Mouse (Mus musculus): ENCODE results near the gene Srm.

DNA sequence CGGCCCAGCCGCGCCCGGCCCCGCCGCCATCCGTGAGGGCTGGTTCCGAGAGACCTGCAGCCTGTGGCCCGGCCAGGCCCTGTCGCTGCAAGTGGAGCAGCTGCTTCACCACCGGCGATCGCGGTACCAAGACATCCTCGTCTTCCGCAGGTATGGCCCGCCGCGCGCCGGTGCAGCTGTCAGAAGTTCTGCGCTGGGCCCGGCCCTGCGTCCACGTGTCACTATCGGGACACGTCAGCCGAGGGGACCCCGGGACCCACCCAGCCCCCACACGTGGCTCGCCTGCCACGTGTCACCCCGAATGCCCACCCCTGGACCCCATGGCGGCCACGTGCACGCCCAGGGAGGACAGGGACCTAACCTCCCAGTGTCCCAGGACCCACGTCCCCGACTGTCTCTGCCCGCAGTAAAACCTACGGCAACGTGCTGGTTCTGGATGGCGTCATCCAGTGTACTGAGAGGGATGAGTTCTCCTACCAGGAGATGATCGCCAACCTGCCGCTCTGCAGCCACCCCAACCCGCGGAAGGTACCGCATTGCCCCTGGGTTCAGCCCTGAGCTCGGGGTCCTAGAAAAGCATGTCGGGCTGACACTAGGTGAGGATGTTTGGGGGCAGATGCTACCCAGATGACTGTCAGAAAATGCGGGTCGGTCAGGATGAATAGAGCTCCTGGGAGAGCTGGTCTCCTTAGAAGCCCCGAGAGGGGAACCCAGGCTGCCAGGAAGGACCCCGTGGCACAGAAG lies 506 bp downstream of the Srm start:
- TF ChIP-seq REST (IDR thresholded peaks at IDR 0.05; ENCODE audit: insufficient read depth, insufficient read length) (no peak), POLR2A (IDR thresholded peaks at IDR 0.05; ENCODE audit: insufficient read length, low read depth) (peak; percentile 37), TCF12 (IDR thresholded peaks at IDR 0.05; ENCODE audit: insufficient read depth, poor library complexity, severe bottlenecking) (no peak), USF1 (IDR thresholded peaks at IDR 0.05; ENCODE audit: low read depth) (no peak), MYOG (IDR thresholded peaks at IDR 0.05; ENCODE audit: control insufficient read depth in 1 of 3, insufficient read depth in 1 of 3, insufficient read length in 2 of 3, low read depth in 2 of 3) (peak in 2 of 3 experiments; percentile 27 to 30), POLR2AphosphoS2 (IDR thresholded peaks at IDR 0.05; ENCODE audit: insufficient read length, low read depth) (peak; percentile 13), E2F4 (IDR thresholded peaks at IDR 0.05; ENCODE audit: insufficient read depth) (no peak), CEBPB (IDR thresholded peaks at IDR 0.05; ENCODE audit: insufficient read depth, poor library complexity, severe bottlenecking) (no peak), MYOD1 (IDR thresholded peaks at IDR 0.05; ENCODE audit: control insufficient read depth in 1 of 3, insufficient read length in 2 of 3, low read depth in 2 of 3) (peak in 1 of 3 experiments; percentile 16), MAX (IDR thresholded peaks at IDR 0.05; ENCODE audit: low read depth) (no peak), SRF (IDR thresholded peaks at IDR 0.05; ENCODE audit: control insufficient read depth, insufficient read length, low read depth) (no peak)

Measured in myocyte (in vitro differentiated cells).